Mouse (Mus musculus) bone marrow macrophage, adult 2 months (primary cell): ENCODE results near the gene Ntrk2. TPM values are rescaled to one million over a fixed set of nuclear protein-coding genes. Genes with fewer than 3 reads are reported as not detected.
"Not testable (repeated sequence)": the region's sequence is repeated elsewhere in the genome, so short reads cannot be mapped to it uniquely, and the experiment has no call there.

Experiments
- H3K27ac ChIP-seq: 2 replicates; pipeline ENCODE4 v1.5.1; 2012; ENCODE audit warnings: low read depth, low read length; ENCODE audit not compliant: insufficient read depth
- H3K4me1 ChIP-seq: 2 replicates; pipeline ENCODE4 v1.6.1; 2012; ENCODE audit warnings: low read length; ENCODE audit not compliant: control insufficient read depth, insufficient read depth
- H3K4me3 ChIP-seq: 2 replicates; pipeline ENCODE4 v1.5.1; 2012; ENCODE audit warnings: mild to moderate bottlenecking, low read length, moderate library complexity; ENCODE audit not compliant: insufficient read depth
- CTCF ChIP-seq: IDR thresholded peaks from 2 replicates; pipeline ENCODE4 v1.5.1; 2012; ENCODE audit warnings: low read depth, mild to moderate bottlenecking, low read length, moderate library complexity
- POLR2A ChIP-seq: IDR thresholded peaks from 2 replicates; pipeline ENCODE4 v1.6.1; 2012; ENCODE audit warnings: mild to moderate bottlenecking, low read depth, low read length, borderline replicate concordance
- polyA plus RNA-seq: library from polyadenylated mRNA; stranded (reverse); fragments of >200 nt; gene quantifications from 2 replicates; pipeline ENCODE4 v1.2.4, GENCODE M21; 2012; ENCODE audit not compliant: missing spikeins, insufficient read depth, insufficient read length

Gene Ntrk2
- polyA plus RNA-seq, 1 experiment: not detected

DNA sequence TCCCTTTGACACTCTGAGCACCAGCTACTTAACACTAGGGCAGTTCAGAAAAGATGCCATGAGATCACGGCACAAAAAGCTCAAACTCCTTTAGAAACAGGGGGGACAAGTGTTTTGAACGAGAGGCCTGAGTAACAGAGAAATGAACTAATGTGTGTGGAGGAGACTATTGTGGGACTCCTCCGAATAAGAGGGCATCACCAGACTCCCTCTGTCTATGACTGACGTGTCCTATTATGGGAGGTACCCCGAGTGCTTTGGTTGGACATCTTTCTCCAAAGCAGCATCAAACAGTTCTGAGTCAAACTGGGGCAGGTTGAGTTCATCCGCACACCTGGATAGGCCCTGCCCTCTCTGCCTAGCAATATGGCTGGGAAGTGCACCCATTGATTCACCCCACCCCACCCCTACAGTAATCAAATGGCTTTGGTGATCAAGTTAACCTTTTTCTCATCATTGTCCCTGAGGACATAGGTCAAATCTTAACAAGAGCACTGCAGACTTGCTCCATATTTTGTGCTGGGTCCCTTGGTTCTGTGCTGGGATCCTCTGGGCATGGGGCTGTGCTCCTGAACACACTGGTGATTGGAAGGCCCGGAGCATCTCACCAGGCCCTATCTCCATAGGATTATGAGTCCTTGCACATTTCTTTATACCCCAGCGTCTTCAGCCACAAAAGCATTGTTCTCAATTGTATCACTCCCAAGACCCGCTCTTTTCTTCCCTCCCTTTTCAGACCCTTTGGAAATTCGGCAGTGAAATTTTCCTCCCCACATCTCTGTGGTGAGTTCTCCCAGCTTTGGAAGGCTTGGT lies 285.9 kb downstream of the Ntrk2 start:
- TF ChIP-seq CTCF (no peak), POLR2A (no peak)
- no peak overlapping the region for H3K4me3 ChIP-seq
- H3K4me1 ChIP-seq: no peaks in the 10 kb centered on the region
- no peak overlapping the region for H3K27ac ChIP-seq

DNA sequence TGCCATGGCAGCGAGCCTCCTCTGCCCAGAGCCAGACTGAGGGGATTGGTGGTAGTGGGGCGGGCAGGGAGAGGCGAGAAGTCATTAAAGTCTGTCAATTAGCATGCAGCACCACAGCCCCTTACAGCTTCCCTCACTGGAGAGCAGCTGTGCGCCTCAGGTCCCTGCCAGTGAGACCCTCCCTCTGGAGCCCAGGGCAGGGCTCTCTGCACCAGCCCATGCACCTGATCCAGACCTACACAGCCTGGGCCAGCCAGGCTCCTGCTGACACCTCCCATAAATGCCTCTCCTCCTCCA lies 286.4 kb downstream of the Ntrk2 start:
- Histone ChIP-seq H3K4me1 (no peaks in the 10 kb centered on the region), H3K27ac (no peak overlapping the region), H3K4me3 (no peak overlapping the region)
- TF ChIP-seq POLR2A (no peak), CTCF (no peak)

DNA sequence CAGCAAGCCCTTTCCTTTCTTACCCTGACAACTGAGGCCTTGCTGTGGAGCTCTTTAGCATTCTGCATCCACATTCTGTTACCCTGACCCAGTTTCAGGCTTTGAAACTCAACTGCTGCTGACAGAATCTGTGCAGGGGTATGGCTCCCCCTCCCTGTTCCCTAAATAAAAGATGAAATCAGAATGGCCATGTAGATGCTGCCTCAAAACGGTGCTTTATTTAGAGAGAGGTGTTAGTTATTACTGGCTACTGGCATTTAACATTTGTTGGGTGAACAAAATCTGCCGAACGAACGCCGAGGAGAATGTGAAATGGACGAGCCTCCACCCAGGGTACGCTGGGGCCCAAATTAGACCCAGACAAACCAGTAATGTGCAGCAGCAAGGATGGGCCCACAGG lies 288.4 kb downstream of the Ntrk2 start:
- H3K4me1 ChIP-seq: no peaks in the 10 kb centered on the region
- no peak overlapping the region for H3K4me3 ChIP-seq
- H3K27ac ChIP-seq: no peak overlapping the region
- TF ChIP-seq POLR2A (no peak), CTCF (no peak)

GRCm38 (mm10) chr13:59095811-59096391 lies 289.5 kb downstream of the Ntrk2 start:
- Histone ChIP-seq H3K27ac (no peak overlapping the region), H3K4me1 (no peaks in the 10 kb centered on the region), H3K4me3 (no peak overlapping the region)
- TF ChIP-seq CTCF (no peak), POLR2A (no peak)

DNA sequence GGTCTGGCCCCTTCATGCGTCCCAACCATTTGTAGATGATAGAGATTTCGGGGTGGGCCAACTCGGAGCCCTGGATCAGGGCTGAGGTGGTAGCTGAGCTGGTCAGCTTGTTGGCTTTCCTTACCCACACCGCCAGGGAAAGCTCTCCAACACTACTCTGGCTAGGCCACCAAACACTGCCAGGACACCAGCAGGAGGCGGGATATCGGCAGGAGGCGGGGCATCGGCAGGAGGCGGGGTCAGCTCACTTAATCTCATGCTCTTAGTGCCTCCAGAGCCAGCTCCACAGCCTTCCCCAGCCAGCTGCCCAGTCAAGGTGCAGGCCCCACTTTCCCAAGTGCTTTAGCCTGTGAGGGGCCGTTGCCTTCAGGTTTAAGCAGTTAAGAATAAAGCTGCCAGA lies 293.7 kb downstream of the Ntrk2 start:
- TF ChIP-seq CTCF: no peak
- TF ChIP-seq POLR2A: no peak
- Histone ChIP-seq H3K4me1 (no peaks in the 10 kb centered on the region), H3K27ac (no peak overlapping the region)

DNA sequence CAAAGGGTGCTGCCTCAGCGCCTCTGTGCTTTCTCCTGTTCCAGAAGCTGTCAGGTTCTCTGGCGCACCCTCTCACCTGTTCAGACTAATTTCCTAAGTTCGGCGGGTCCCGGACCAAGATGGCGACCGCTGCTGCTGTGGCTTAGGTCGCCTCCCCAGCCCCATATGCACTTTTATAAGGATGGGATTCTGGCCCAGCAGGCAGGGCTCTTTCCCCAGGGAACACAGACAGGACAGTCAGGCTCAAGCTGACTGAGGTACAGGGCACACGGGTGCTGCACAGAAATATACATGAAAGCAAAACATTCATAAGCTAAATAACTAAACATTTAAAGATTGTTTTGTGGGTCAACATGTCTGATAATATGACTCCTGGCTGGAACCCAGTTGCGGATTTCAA lies 301.4 kb downstream of the Ntrk2 start:
- not testable (repeated sequence) for H3K27ac ChIP-seq, H3K4me1 ChIP-seq, H3K4me3 ChIP-seq

More for the DNA sequence above, 293.7 kb downstream of the Ntrk2 start:
- H3K4me3 ChIP-seq: no peak overlapping the region

- TF ChIP-seq CTCF: no peak
- TF ChIP-seq POLR2A: no peak
- Histone ChIP-seq H3K27ac (no peak overlapping the region), H3K4me3 (no peak overlapping the region), H3K4me1 (no peaks in the 10 kb centered on the region)
These were observed 303.7 kb downstream of the Ntrk2 start for GRCm38 (mm10) chr13:59110107-59110506.

GRCm38 (mm10) chr13:59114684-59115083 lies 308.3 kb downstream of the Ntrk2 start:
- Histone ChIP-seq H3K4me3 (no peak overlapping the region), H3K4me1 (no peaks in the 10 kb centered on the region), H3K27ac (no peak overlapping the region)
- TF ChIP-seq POLR2A (no peak), CTCF (no peak)

- no peak for TF ChIP-seq CTCF
- TF ChIP-seq POLR2A: no peak
These were observed 309.2 kb downstream of the Ntrk2 start for GRCm38 (mm10) chr13:59115551-59115950.

GRCm38 (mm10) chr13:59117233-59117632 lies 310.9 kb downstream of the Ntrk2 start:
- Histone ChIP-seq H3K27ac (no peak overlapping the region), H3K4me3 (no peak overlapping the region), H3K4me1 (no peaks in the 10 kb centered on the region)
- TF ChIP-seq CTCF (no peak), POLR2A (no peak)

More at GRCm38 (mm10) chr13:59115551-59115950, 309.2 kb downstream of the Ntrk2 start:
- H3K4me1 ChIP-seq: no peaks in the 10 kb centered on the region
- no peak overlapping the region for H3K4me3 ChIP-seq
- H3K27ac ChIP-seq: no peak overlapping the region
